Mouse (Mus musculus) left cerebral cortex, postnatal 25 days (tissue): ENCODE measurements around the gene Ino80e. TPM values are rescaled to one million over a fixed set of nuclear protein-coding genes. Genes with fewer than 3 reads are reported as not detected.

Experiments
- DNase-seq, 2 experiments: peaks; one replicate each; pipeline ENCODE4 v3.0.0; 2022; ENCODE audit warnings: low spot score in 2 of 2, mixed read lengths in 1 of 2
- intact Hi-C: fragments of 180-260 bp; cut with DNase I; formaldehyde crosslinking; loops from one replicate; pipeline ENCODE4 v1.15.1; 2025
- total RNA-seq, 2 experiments: library from RNA; stranded (reverse); gene quantifications; 2 replicates each; pipeline ENCODE4 v1.2.3; 2021

Ino80e gene
- total RNA-seq, 2 experiments from 2014 or later = 44.9 to 49.9 TPM

GRCm38 (mm10) chr7:126861429-126862130 lies 597 bp downstream of the Ino80e start, which contains the start of gene Hirip3:
Gene Hirip3, plus strand, starts transcription at chr7:126861972.
- peak; percentile 94 to 97 for DNase-seq
- intact Hi-C loops = loop anchor here (2.0 kb wide), 2 partner anchors 37 to 155 kb away; partner anchors contain the start of genes Pagr1a and Pagr1b

- intact Hi-C loops = loop anchor here (2.0 kb wide), 1 partner anchor 36 kb away; no protein-coding TSS in a partner anchor
- no peak for DNase-seq
These were observed 1.2 kb downstream of the Ino80e start for GRCm38 (mm10) chr7:126860987-126861386.

- intact Hi-C loops = no loop called here
- DNase-seq = no peak
These were observed 5.3 kb downstream of the Ino80e start for GRCm38 (mm10) chr7:126856741-126857420.

GRCm38 (mm10) chr7:126855641-126856040 lies 6.5 kb downstream of the Ino80e start:
- no peak for DNase-seq
- intact Hi-C loops = no loop called here

GRCm38 (mm10) chr7:126853454-126853853 lies 8.7 kb downstream of the Ino80e start:
- intact Hi-C loops = no loop called here
- DNase-seq = no peak

GRCm38 (mm10) chr7:126851192-126851591 lies 11.0 kb downstream of the Ino80e start:
- intact Hi-C loops = no loop called here

GRCm38 (mm10) chr7:126850161-126850560 lies 12.0 kb downstream of the Ino80e start:
- no peak for DNase-seq
- intact Hi-C loops = no loop called here

More at GRCm38 (mm10) chr7:126851192-126851591, 11.0 kb downstream of the Ino80e start:
- no peak for DNase-seq

GRCm38 (mm10) chr7:126848794-126849193 lies 13.4 kb downstream of the Ino80e start:
- intact Hi-C loops = no loop called here
- DNase-seq = peak; percentile 63 to 71

GRCm38 (mm10) chr7:126847421-126848398 lies 14.5 kb downstream of the Ino80e start:
- intact Hi-C loops = no loop called here
- DNase-seq = no peak

- no peak for DNase-seq
- intact Hi-C loops = no loop called here
These were observed 15.1 kb downstream of the Ino80e start, which contains the start of gene Doc2a for GRCm38 (mm10) chr7:126847116-126847420. Gene Doc2a, plus strand, starts transcription at chr7:126847416.

GRCm38 (mm10) chr7:126845516-126845915 lies 16.7 kb downstream of the Ino80e start:
- DNase-seq = no peak
- intact Hi-C loops = no loop called here

- peak in 1 of 2 experiments; percentile 67 for DNase-seq
- intact Hi-C loops = no loop called here
These were observed 18.9 kb downstream of the Ino80e start for GRCm38 (mm10) chr7:126843276-126843675.

- DNase-seq = no peak
- intact Hi-C loops = loop anchor here (10.0 kb wide), 1 partner anchor 352 kb away; no protein-coding TSS in a partner anchor
These were observed 28.9 kb downstream of the Ino80e start for GRCm38 (mm10) chr7:126833294-126833693.

- peak; percentile 81 to 85 for DNase-seq
- intact Hi-C loops = loop anchor here (10.0 kb wide), 1 partner anchor 353 kb away; no protein-coding TSS in a partner anchor
These were observed 30.1 kb downstream of the Ino80e start for GRCm38 (mm10) chr7:126832036-126832598.

GRCm38 (mm10) chr7:126831539-126831938 lies 30.6 kb downstream of the Ino80e start, which contains the start of gene 4930451I11Rik:
Gene 4930451I11Rik, minus strand, starts transcription at chr7:126831639.
- intact Hi-C loops = loop anchor here (2.0 to 10.0 kb wide), 2 partner anchors 279 to 353 kb away; no protein-coding TSS in a partner anchor
- DNase-seq = no peak

GRCm38 (mm10) chr7:126825952-126826351 lies 36.2 kb downstream of the Ino80e start:
- no peak for DNase-seq
- intact Hi-C loops = loop anchor here (2.0 kb wide), 1 partner anchor 35 kb away; the partner anchor contains the start of gene Hirip3

- no peak for DNase-seq
- intact Hi-C loops = loop anchor here (2.0 kb wide), 1 partner anchor 35 kb away; the partner anchor contains the start of gene Hirip3
These were observed 36.8 kb downstream of the Ino80e start for GRCm38 (mm10) chr7:126825403-126825802.

GRCm38 (mm10) chr7:126823940-126824339 lies 38.2 kb downstream of the Ino80e start:
- DNase-seq = no peak
- intact Hi-C loops = loop anchor here (2.0 to 5.0 kb wide), 4 partner anchors 37 to 287 kb away; partner anchors contain the start of genes Hirip3, Maz and Sez6l2
